Mouse (Mus musculus): ENCODE measurements around the gene Gpr157. TPM values are rescaled to one million over a fixed set of nuclear protein-coding genes. Genes with fewer than 3 reads are reported as not detected.

Gene Gpr157
- polyA plus RNA-seq, 1 experiment: 1.2 TPM

DNA sequence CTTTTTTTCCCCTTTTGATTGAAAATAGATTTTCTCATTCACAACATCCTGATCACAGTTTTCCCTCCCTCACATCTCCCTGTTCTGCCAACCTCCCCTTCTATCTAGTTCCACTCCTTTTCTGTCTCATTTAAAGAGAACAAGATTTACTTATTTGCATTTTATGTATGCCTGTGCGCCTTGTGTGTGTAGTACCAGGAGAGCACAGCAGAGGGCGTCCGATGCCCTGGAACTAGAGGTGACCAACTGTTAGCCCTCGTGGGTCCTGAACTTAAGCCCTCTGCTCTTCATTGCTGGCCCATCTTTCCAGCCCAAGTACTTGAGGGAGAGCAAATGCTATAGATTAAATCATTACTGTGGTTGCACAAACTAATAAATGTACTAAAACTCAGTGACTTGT is 1.8 kb upstream of the Gpr157 start:
- Histone ChIP-seq H3K4me1 (ENCODE audit: control insufficient read depth, insufficient read depth, low read length) (no peaks in the 10 kb centered on the region), H3K27me3 (replicated peaks; ENCODE audit: control insufficient read depth, insufficient read depth, low read length) (no peaks in the 10 kb centered on the region), H3K4me3 (ENCODE audit: insufficient read depth, low read depth, low read length) (no peak overlapping the region), H3K36me3 (ENCODE audit: control insufficient read depth, insufficient read depth, low read length) (no peaks in the 10 kb centered on the region), H3K27ac (ENCODE audit: insufficient read depth, low read depth, low read length) (no peak overlapping the region)
- TF ChIP-seq POLR2A (IDR thresholded peaks at IDR 0.05; ENCODE audit: low read depth, low read length) (no peak), CTCF (conservative IDR thresholded peaks at IDR 0.05; ENCODE audit: insufficient read depth, insufficient read length, low read depth, low read length) (peak; percentile 18; the same call in 1 of the 2 replicates)
- no peak for DNase-seq
- 86% methylated on average over 4 of the region's 4 CpGs for WGBS

DNA sequence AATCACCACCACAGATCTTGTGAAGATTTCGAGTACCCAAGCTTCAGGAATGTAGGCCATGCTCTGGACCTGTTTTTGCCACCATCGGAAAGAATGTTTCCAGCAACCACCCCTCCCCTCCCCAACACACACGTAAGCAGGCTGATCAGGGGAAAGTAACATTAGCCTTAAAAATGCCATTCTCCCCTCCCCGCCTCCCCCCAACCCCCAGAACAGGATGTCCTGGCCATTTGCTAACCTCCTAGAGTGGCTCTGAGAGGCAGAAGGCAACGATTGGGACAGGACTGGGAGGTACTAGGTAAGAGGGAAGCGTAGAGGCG is 364 bp upstream of the Gpr157 start:
- no peaks in the 10 kb centered on the region for H3K4me1 ChIP-seq (ENCODE audit: control insufficient read depth, insufficient read depth, low read length)
- WGBS: 8% methylated on average over 7 of the region's 7 CpGs
- no peaks in the 10 kb centered on the region for H3K27me3 ChIP-seq (replicated peaks; ENCODE audit: control insufficient read depth, insufficient read depth, low read length)
- no peaks in the 10 kb centered on the region for H3K36me3 ChIP-seq (ENCODE audit: control insufficient read depth, insufficient read depth, low read length)
- TF ChIP-seq CTCF (conservative IDR thresholded peaks at IDR 0.05; ENCODE audit: insufficient read depth, insufficient read length, low read depth, low read length) (no peak), POLR2A (IDR thresholded peaks at IDR 0.05; ENCODE audit: low read depth, low read length) (no peak)
- no peak overlapping the region for H3K27ac ChIP-seq (ENCODE audit: insufficient read depth, low read depth, low read length)
- no peak for DNase-seq
- H3K4me3 ChIP-seq (ENCODE audit: insufficient read depth, low read depth, low read length): peak overlapping the region; percentile 67

DNA sequence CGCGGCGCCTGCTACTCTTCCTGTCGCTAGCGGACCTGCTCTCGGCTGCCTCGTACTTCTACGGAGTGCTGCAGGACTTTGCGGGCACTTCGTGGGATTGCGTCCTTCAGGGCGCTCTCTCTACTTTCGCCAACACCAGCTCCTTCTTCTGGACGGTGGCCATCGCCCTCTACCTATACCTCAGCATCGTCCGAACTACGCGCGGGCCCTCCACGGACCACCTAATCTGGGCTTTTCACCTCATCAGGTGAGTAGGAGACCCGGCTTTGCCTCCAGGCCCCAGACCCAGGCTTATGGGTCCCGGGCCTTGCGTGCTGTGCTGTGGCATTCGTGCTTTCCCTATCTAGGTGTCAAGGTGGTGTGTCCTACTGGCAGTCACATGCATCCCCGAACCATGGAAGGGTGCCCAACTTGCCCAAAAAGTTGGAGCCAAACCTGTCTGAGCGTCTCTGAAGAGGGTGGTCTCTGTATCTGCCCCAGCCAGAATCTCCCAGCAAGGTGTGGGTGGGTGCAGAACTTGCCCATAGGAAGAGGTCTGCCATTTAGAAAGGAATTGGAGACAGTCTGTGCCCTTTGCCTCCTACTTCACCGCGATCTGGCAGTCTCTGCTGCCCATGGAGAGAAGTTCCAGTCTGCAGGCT is 845 bp downstream of the Gpr157 start:
- Histone ChIP-seq H3K4me3 (ENCODE audit: insufficient read depth, low read depth, low read length) (peak overlapping the region; percentile 67), H3K27ac (ENCODE audit: insufficient read depth, low read depth, low read length) (no peak overlapping the region), H3K36me3 (ENCODE audit: control insufficient read depth, insufficient read depth, low read length) (no peaks in the 10 kb centered on the region), H3K27me3 (replicated peaks; ENCODE audit: control insufficient read depth, insufficient read depth, low read length) (no peaks in the 10 kb centered on the region), H3K4me1 (ENCODE audit: control insufficient read depth, insufficient read depth, low read length) (no peaks in the 10 kb centered on the region)
- no peak for DNase-seq
- WGBS: 26% methylated on average over 29 of the region's 29 CpGs
- no peak for TF ChIP-seq CTCF (conservative IDR thresholded peaks at IDR 0.05; ENCODE audit: insufficient read depth, insufficient read length, low read depth, low read length)

DNA sequence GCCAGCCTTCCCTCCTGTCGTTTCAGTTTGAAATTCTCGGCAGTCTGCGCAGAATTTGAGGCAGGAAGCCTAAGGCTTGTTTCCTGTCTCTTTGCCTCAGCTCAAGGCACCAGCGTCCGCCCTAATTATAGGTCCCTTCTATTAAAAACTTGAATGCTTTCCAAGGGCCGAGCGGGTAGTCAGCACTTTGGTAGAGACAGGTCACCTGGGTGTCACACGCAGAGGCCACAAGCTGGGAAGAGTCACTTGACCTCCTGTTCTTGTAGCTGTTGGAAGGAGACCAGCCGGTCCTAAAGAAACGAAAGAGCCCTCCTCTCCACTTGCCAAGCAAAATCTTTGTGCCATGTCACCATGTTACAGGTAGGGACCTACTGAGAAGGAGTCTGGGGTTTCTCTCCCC is 2.0 kb downstream of the Gpr157 start:
- Histone ChIP-seq H3K27me3 (replicated peaks; ENCODE audit: control insufficient read depth, insufficient read depth, low read length) (no peaks in the 10 kb centered on the region), H3K27ac (ENCODE audit: insufficient read depth, low read depth, low read length) (no peak overlapping the region), H3K4me3 (ENCODE audit: insufficient read depth, low read depth, low read length) (no peak overlapping the region), H3K36me3 (ENCODE audit: control insufficient read depth, insufficient read depth, low read length) (no peaks in the 10 kb centered on the region), H3K4me1 (ENCODE audit: control insufficient read depth, insufficient read depth, low read length) (no peaks in the 10 kb centered on the region)
- WGBS: 59% methylated on average over 10 of the region's 10 CpGs
- DNase-seq: peak; percentile 61
- TF ChIP-seq CTCF (conservative IDR thresholded peaks at IDR 0.05; ENCODE audit: insufficient read depth, insufficient read length, low read depth, low read length): no peak
- TF ChIP-seq POLR2A (IDR thresholded peaks at IDR 0.05; ENCODE audit: low read depth, low read length): no peak

DNA sequence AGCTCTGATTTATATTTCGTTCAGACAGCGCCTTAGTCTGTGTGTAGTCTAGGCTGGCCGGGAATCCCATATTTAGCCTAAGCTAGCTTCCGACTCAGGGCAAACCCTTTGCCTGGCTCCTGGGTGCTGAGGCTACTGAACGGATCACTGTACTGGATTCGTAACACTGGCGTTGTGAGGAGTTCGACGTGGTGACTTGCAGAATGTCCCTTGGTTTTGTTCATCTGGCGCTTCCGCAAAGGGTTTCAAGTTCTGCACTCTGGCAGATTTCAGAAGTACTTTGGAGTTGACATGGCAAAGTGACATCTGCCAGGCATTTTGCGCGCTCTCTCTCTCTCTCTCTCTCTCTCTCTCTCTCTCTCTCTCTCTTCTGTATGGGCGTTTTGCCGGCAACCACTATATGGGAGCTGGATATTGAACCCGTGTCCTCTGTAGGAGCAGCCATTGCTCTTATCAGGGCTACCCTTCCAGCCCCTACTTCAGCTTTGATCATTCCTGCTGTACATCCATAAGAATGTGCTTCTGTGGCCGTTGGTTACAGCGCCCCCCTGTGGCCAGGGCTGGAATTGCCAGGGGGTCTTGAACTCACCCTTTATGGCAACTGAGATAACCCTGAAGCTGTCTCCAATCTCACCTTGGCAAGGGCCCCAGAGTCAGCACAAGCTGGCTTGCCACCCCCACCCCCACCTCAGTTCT is 4.9 kb downstream of the Gpr157 start:
- TF ChIP-seq CTCF (conservative IDR thresholded peaks at IDR 0.05; ENCODE audit: insufficient read depth, insufficient read length, low read depth, low read length) (peak; percentile 65), POLR2A (IDR thresholded peaks at IDR 0.05; ENCODE audit: low read depth, low read length) (no peak)
- 88% methylated on average over 18 of the region's 18 CpGs for WGBS
- Histone ChIP-seq H3K4me1 (ENCODE audit: control insufficient read depth, insufficient read depth, low read length) (no peaks in the 10 kb centered on the region), H3K36me3 (ENCODE audit: control insufficient read depth, insufficient read depth, low read length) (no peaks in the 10 kb centered on the region), H3K27me3 (replicated peaks; ENCODE audit: control insufficient read depth, insufficient read depth, low read length) (no peaks in the 10 kb centered on the region), H3K27ac (ENCODE audit: insufficient read depth, low read depth, low read length) (no peak overlapping the region), H3K4me3 (ENCODE audit: insufficient read depth, low read depth, low read length) (no peak overlapping the region)
- DNase-seq: no peak

DNA sequence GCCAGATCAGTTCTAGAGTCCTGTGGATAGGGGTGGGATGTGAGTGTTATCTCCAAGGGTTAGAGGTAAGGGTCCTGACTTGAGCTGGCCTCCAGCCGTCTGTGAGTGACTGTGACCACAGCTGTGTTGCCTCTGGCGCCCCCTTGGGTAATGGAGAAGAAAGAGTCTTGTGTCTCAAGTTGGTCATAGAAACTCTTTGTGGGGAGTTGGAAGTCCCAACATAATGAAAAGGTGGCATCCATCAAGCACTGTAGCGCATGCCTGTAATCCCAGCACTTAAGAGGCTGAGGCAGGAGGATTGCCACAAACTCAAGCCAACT is 5.4 kb downstream of the Gpr157 start:
- Histone ChIP-seq H3K36me3 (ENCODE audit: control insufficient read depth, insufficient read depth, low read length) (no peaks in the 10 kb centered on the region), H3K27me3 (replicated peaks; ENCODE audit: control insufficient read depth, insufficient read depth, low read length) (no peaks in the 10 kb centered on the region), H3K4me1 (ENCODE audit: control insufficient read depth, insufficient read depth, low read length) (no peaks in the 10 kb centered on the region), H3K27ac (ENCODE audit: insufficient read depth, low read depth, low read length) (no peak overlapping the region), H3K4me3 (ENCODE audit: insufficient read depth, low read depth, low read length) (no peak overlapping the region)
- no peak for DNase-seq
- TF ChIP-seq POLR2A (IDR thresholded peaks at IDR 0.05; ENCODE audit: low read depth, low read length) (no peak), CTCF (conservative IDR thresholded peaks at IDR 0.05; ENCODE audit: insufficient read depth, insufficient read length, low read depth, low read length) (no peak)
- 59% methylated on average over 3 of the region's 3 CpGs for WGBS

DNA sequence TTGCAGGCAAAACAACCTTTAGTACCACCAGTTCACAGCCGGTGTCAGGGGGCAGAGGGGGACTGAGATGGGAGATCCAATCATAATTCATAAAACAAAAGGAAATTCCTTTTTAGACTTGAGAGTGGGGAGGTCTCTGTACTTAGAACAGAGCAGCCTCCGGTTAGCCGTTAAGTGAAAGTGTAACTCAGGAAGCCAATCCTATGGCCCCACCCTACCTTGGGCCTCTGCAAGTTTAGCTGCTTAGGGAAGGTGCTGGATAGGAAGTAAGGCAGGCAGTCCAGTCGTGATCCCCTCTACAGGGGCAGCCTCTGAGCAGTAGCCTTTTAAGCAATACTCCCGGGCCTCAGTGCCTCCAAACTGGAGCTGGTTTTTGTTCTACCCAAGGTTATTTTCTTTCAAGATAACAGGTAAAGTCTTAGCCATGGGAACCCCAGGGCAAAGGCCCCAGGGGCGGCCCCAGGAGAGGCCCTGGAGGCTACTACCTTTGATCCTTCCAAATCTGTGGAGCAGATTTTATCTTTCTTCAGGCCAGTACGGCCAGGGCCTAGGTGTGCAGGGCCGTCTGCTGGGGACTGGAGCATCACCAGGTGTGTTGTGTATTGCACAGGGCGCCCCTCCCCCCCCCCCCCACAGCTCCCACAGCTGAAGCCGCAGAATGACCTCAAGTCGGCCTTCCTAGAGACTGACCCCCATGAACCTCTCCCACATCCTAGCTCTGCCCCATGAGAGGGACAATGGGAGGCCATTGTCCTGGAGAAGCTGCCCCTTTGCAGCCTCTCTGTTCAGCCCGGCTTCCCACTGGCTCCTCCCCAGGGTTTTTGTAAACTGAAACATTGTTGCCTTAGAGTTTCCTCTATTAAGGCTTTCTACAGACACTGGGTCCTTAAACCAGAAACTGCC is 6.6 kb downstream of the Gpr157 start:
- H3K4me3 ChIP-seq (ENCODE audit: insufficient read depth, low read depth, low read length): no peak overlapping the region
- H3K36me3 ChIP-seq (ENCODE audit: control insufficient read depth, insufficient read depth, low read length): no peaks in the 10 kb centered on the region
- no peaks in the 10 kb centered on the region for H3K4me1 ChIP-seq (ENCODE audit: control insufficient read depth, insufficient read depth, low read length)
- TF ChIP-seq POLR2A (IDR thresholded peaks at IDR 0.05; ENCODE audit: low read depth, low read length): no peak
- TF ChIP-seq CTCF (conservative IDR thresholded peaks at IDR 0.05; ENCODE audit: insufficient read depth, insufficient read length, low read depth, low read length): no peak
- H3K27me3 ChIP-seq (replicated peaks; ENCODE audit: control insufficient read depth, insufficient read depth, low read length): no peaks in the 10 kb centered on the region
- WGBS: 64% methylated on average over 12 of the region's 12 CpGs
- DNase-seq: no peak
- no peak overlapping the region for H3K27ac ChIP-seq (ENCODE audit: insufficient read depth, low read depth, low read length)
